1 mouse cellular context compared by ENCODE assay signal in genomic region chr13:64129616-64130375, GRCm38 (mm10).
TF ChIP-seq lines count a peak whose summit lies in the region.

No protein-coding gene starts in this region.

TF ChIP-seq in MEL, 35 proteins besides CTCF, POLR2A, EP300 and RAD21 (continued from another document):
- no peak for TF ChIP-seq MAX (IDR thresholded peaks at IDR 0.05; ENCODE audit: low read length)
- TF ChIP-seq HCFC1 (IDR thresholded peaks at IDR 0.05; ENCODE audit: low read depth, low read length) = no peak
